Mouse (Mus musculus) testis, adult 10 weeks (tissue): ENCODE measurements around the gene Hexb. TPM values are rescaled to one million over a fixed set of nuclear protein-coding genes. Genes with fewer than 3 reads are reported as not detected.

Experiments
- polyA plus RNA-seq: library from polyadenylated mRNA; stranded (reverse); fragments of 350-450 nt; fragmentation: Illumina TruSeq; extraction: RNeasy Lipid Tissue Mini Kit (QIAGEN cat#74804); gene quantifications from one replicate; pipeline ENCODE4 v1.2.3, GENCODE M21; 2014; ENCODE audit warnings: low read depth, low replicate concordance

Gene Hexb
- polyA plus RNA-seq = 9.5 TPM

DNA sequence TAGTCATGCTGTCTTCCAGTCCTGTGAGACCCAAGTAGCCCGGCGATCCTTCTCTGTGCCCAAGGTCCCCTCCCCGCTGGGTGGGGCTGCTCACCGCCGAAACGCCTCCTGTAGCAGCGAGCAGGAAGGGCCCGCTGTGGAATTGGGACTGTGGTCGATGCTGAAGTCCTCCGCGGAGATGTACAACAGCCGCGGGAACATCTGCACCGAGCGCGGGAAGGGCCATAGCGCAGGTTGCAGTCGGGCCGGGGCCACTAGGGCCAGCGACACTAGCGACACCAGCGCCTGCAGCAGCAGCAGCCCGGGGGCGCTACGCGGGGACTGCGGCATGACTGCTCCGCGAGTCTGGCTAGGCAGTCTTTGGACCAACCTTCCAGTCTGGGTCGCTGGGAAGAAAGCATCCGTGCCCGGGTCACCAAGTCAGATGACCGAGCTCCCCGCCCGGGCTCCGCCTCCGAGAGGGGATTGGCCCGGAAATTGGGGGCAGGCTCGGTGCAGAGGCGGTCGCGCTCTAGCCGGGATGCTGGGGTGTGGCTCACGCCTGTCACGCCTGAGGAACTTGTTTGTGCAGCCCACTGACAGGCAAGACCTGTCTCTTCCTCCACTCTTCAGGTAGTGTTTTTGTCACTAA, at the start of gene Hexb:
Gene Hexb, minus strand, starts transcription at position 426 of the 631 bp plus-strand sequence.

GRCm38 (mm10) chr13:97240965-97241786, 43.0 kb upstream of the Hexb start, which contains the start of gene Enc1:
Gene Enc1, plus strand, starts transcription at chr13:97241105.

DNA sequence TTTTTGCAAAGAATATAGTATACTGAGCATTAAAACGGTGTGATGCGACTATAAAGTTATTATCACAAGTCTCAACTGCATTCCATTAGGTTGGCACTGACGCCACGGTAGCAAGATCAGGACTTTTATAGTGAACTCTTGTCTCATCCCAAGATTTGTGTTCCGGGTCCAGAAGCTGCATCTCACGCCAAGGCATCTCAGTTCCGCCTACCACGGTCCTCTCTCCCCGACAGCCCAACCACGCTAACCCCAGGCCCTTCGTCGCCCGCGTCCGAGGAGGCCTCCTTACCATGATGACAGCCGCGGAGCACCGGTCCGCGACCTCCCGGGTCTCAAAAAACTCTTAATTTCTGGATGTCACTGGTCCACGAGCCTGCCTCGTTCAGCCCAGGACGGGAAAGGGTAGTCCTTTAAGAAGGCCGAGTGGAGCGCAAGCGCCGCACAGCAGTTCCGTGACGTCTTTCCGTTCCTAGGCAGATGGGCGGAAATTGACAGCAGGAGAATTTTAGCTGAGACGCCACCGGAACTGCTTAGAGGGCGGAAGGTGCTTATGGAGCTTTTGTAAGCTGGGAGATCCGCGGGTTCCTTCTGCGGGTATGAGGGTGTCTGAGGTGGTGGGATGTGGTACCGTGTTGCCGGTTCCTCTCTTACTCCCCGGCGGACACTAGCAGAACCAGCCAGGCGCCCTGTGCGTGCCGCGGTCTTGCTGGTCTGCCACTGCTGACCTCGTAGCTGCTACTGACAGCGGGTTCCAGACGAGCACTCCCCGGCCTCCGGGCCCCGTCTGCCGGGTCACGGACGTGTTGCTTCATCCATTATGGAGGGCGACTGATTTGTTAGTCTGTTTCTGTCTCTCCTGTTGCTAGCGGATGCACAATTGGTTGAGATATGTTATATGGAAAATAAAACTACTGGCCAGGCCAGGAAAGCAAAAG, 60.4 kb downstream of the Hexb start, which contains the start of the genes Gfm2 and Nsa2:
Gene Gfm2, plus strand, starts transcription at position 472 of the 935 bp plus-strand sequence.
Gene Nsa2, minus strand, starts transcription at position 472 of the 935 bp plus-strand sequence.

Other genes starting within 250 kb of the Hexb start
- gene 1700029F12Rik, start 164.0 kb downstream of the Hexb start, polyA plus RNA-seq = 728 TPM
- 34.7 TPM for gene Fam169a, start 131.1 kb downstream of the Hexb start, polyA plus RNA-seq
- 0.27 TPM for gene Gm6169, start 99.1 kb downstream of the Hexb start, polyA plus RNA-seq
- gene Gfm2, start 60.4 kb downstream of the Hexb start, polyA plus RNA-seq = 36.6 TPM
- 132 TPM for gene Nsa2, start 60.4 kb downstream of the Hexb start, polyA plus RNA-seq
- gene Enc1, start 42.7 kb upstream of the Hexb start, polyA plus RNA-seq = 11.1 TPM